In the genomic region with DNA sequence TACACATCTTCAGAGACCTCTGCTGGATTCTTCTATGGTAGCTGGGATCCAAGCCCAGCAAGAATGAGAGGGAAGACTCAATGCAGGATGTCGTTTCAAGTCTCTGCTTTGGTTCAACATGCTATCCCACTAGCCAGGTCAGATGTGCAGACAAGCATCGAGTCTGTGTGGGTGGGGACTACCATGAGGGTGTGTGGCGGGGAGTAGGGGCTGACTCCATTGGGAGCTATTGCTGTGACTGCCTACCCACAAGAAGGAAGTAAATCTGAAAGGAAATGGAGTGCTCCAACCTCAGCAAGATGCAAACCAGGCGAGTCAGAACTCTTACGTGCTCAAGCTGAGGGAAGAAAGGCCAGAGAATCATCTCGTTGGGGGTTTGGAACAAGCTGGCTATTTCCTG, we compare ENCODE assay signal across 13 mouse cellular contexts.
"Had no signal": no experiment of that assay in that cellular context is flagged by ENCODE, and none has a peak within 500 bp of the region (broad histone marks: within the 10 kb centered on the region; RNA-seq: fewer than 3 reads in every experiment).

No protein-coding gene starts in this region.

- DNase-seq: kidney, adult 8-10 months; kidney, postnatal 25 days; lung, embryonic 14.5 days; lung, postnatal 10 days; midbrain, embryonic 14.5 days; retina, postnatal 1 day; right cerebral cortex, postnatal 14 days; thymus, postnatal 4 days had no signal

- H3K27ac ChIP-seq: limb, embryonic 10.5 days; liver, embryonic 15.5 days; midbrain, embryonic 10.5 days; neural tube, embryonic 12.5 days had no signal

- H3K4me3 ChIP-seq: limb, embryonic 10.5 days; liver, embryonic 15.5 days; midbrain, embryonic 10.5 days; neural tube, embryonic 12.5 days had no signal

- ATAC-seq: intestine, embryonic 16.5 days had no signal
